Mouse (Mus musculus) cortical plate, adult 2 months (tissue): Measurements from ENCODE around the gene Wipf3.

ENCODE experiments used
- CTCF ChIP-seq: fragments of 200-500 bp; IDR thresholded peaks from 2 replicates; pipeline ENCODE4 v1.5.1; 2011; ENCODE audit warnings: mild to moderate bottlenecking, control low read depth, low read length; ENCODE audit not compliant: insufficient read depth; ENCODE audit errors: extremely low read depth
- POLR2A ChIP-seq: fragments of 200-500 bp; IDR thresholded peaks from 2 replicates; pipeline ENCODE4 v1.6.1; 2011; ENCODE audit warnings: mild to moderate bottlenecking, low read length, control low read depth; ENCODE audit not compliant: insufficient read depth; ENCODE audit errors: extremely low read depth

DNA sequence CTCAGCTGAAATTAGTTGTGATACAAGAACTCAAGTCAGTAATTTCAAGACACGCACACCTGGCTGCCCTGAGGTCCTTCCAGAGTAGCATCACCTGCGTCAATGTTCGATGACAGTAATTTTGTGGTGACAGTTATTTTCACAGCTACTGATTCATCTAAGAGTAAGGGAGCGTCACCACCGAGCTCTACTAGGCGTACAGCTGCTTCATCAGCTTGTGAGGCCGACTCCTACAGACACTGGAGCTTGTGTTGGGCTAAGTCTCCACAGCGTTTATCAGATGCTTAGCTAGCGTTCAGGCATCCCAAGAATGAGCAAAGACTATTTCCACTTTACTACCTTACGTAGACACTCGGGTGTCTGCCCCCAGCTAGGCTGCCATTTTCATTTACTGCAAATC is 76.9 kb downstream of the Wipf3 start:
- TF ChIP-seq POLR2A (0 out of 2 replicates have a peak, but pooled peaks have one; percentile 8), CTCF (no peak)
